Mouse (Mus musculus): ENCODE results near the gene Slk. TPM values are rescaled to one million over a fixed set of nuclear protein-coding genes. Genes with fewer than 3 reads are reported as not detected.
A peak's percentile ranks its signal among the peaks of the same experiment; 100 is the strongest.

Slk gene
- polyA plus RNA-seq, 1 experiment = 88.5 TPM

DNA sequence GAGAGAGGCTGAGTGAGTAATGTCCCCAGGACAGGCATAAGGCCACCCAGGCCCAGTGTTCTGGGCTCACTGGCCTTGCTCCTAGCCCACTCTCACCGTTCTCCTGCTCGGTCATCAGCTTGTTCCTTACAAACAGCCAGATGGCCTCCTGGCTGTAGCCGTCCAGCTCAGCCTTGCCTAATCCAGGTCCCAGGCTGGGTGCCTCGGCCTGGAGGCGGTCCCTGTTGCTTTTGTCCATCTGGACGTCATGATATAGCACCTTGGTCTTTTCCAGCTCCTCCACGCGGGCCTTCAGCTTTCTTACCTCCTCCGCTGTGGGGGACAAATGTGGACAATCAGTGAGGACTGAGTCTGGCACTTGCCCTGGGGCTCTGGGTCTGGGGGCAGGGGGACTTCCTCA, 88.9 kb downstream of the Slk start:
- TF ChIP-seq CTCF (IDR thresholded peaks at IDR 0.05; ENCODE audit: low read depth, low read length) = no peak
- TF ChIP-seq POLR2A (IDR thresholded peaks at IDR 0.05; ENCODE audit: borderline replicate concordance, low read depth, low read length) = no peak
- H3K4me3 ChIP-seq (ENCODE audit: insufficient read depth, low read length) = no peak overlapping the region
- H3K27ac ChIP-seq (ENCODE audit: insufficient read depth, low read depth, low read length) = no peak overlapping the region
- no peaks in the 10 kb centered on the region for H3K4me1 ChIP-seq (ENCODE audit: control insufficient read depth, insufficient read depth, low read length)

DNA sequence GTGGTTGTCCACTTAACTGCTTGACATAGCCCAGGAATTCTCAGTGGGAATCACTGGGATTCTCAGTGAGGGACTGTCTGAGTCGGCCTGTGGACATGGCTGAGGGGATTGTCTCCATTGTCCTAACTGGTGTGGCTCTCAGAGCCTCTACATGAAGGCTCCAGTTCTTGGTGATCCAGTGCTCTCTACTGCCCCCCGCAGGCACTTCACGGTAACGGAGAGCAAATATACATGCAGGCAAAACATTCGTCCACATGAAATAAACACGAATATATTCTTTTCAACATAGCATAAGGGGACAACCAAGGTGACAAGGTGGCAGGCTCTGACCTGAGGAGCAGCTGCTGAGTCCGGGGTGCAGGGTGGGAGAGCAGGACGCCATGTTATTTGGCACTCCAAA, 94.9 kb downstream of the Slk start:
- no peak for TF ChIP-seq POLR2A (IDR thresholded peaks at IDR 0.05; ENCODE audit: borderline replicate concordance, low read depth, low read length)
- TF ChIP-seq CTCF (IDR thresholded peaks at IDR 0.05; ENCODE audit: low read depth, low read length) = peak; percentile 48; the same call in 1 of the 2 replicates
- Histone ChIP-seq H3K27ac (ENCODE audit: insufficient read depth, low read depth, low read length) (no peak overlapping the region), H3K4me3 (ENCODE audit: insufficient read depth, low read length) (no peak overlapping the region), H3K4me1 (ENCODE audit: control insufficient read depth, insufficient read depth, low read length) (no peaks in the 10 kb centered on the region)

DNA sequence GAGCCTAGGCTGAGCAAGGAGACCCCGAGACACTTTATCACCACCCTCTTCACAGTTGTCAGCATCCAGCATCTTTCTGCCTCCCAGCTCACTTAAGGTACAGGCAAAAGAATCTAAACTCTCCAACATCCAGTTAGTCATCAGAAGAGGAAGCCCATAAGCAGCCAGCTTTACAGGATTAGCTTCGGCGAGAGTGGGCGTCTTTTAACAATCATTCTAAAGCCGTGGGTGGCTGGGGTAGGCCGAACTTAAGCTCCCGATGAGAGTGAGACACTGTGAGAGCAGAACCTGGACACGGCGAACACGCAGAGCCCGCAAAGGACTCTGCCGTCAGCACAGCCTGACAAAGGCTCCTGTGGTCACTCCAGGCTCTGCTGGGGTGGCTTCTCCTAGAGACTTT, 99.2 kb downstream of the Slk start:
- no peak overlapping the region for H3K4me3 ChIP-seq (ENCODE audit: insufficient read depth, low read length)
- no peaks in the 10 kb centered on the region for H3K4me1 ChIP-seq (ENCODE audit: control insufficient read depth, insufficient read depth, low read length)
- no peak overlapping the region for H3K27ac ChIP-seq (ENCODE audit: insufficient read depth, low read depth, low read length)
- TF ChIP-seq CTCF (IDR thresholded peaks at IDR 0.05; ENCODE audit: low read depth, low read length) = no peak
- no peak for TF ChIP-seq POLR2A (IDR thresholded peaks at IDR 0.05; ENCODE audit: borderline replicate concordance, low read depth, low read length)

DNA sequence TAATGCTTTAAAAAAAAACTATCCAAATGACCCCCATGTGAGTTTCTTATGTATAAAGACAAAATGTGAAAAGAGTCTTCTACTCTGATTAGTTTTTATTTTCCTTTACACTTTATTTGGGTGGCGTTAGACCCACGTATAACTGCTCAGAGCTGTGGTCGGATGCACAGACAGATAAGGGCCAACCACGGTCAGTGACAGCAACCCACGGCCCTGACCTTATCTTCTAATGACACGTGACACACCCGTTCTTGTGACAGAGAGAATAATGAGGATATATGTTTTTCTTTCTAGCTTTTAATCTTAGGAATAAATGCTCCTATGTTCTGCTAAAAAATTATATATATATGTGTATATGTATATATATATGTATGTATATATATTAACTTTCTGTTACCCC, 110.1 kb downstream of the Slk start:
- Histone ChIP-seq H3K4me3 (ENCODE audit: insufficient read depth, low read length) (no peak overlapping the region), H3K4me1 (ENCODE audit: control insufficient read depth, insufficient read depth, low read length) (no peaks in the 10 kb centered on the region), H3K27ac (ENCODE audit: insufficient read depth, low read depth, low read length) (no peak overlapping the region)
- TF ChIP-seq CTCF (IDR thresholded peaks at IDR 0.05; ENCODE audit: low read depth, low read length) = no peak
- TF ChIP-seq POLR2A (IDR thresholded peaks at IDR 0.05; ENCODE audit: borderline replicate concordance, low read depth, low read length) = no peak

DNA sequence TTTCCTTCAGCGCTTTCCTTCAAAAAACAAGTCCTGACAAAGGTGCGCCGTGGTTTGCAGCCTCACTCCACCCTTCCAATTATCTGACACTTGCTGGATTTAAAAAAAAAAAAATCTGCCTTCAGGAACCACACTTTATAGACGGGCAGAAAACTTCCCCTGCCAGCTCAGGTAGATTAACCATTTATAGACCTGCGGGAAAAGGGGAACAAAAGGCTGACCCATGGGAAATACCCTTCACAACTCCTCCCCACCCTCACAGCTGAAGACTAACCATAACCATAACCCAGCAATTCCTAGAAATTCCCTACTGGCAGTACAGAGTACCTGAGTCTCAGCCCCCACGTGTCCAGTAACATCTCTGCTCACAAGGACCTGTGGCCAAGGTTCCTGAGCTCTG, 112.5 kb downstream of the Slk start, which contains the start of gene Col17a1:
Gene Col17a1, minus strand, starts transcription at position 101 of the 400 bp plus-strand sequence.
- TF ChIP-seq CTCF (IDR thresholded peaks at IDR 0.05; ENCODE audit: low read depth, low read length) (no peak), POLR2A (IDR thresholded peaks at IDR 0.05; ENCODE audit: borderline replicate concordance, low read depth, low read length) (no peak)
- H3K27ac ChIP-seq (ENCODE audit: insufficient read depth, low read depth, low read length) = no peak within 1 kb of the TSS
- H3K4me1 ChIP-seq (ENCODE audit: control insufficient read depth, insufficient read depth, low read length) = no peaks in the 10 kb centered on the region
- no peak within 1 kb of the TSS for H3K4me3 ChIP-seq (ENCODE audit: insufficient read depth, low read length)

Other genes with a start within 250 kb of the Slk start
- 10.1 and 12.7 TPM in 2 replicates for gene Sh3pxd2a, start 115.3 kb upstream of the Slk start, polyA plus RNA-seq (2012; ENCODE audit: insufficient read depth, insufficient read length, missing spikeins)
- gene Stn1, start 42.2 kb upstream of the Slk start, polyA plus RNA-seq (2012; ENCODE audit: insufficient read depth, insufficient read length, missing spikeins) = 20.6 and 22.5 TPM in 2 replicates
- not detected in 2 replicates for gene Col17a1, start 112.4 kb downstream of the Slk start, polyA plus RNA-seq (2012; ENCODE audit: insufficient read depth, insufficient read length, missing spikeins)
- gene Sfr1, start 152.0 kb downstream of the Slk start, polyA plus RNA-seq (2012; ENCODE audit: insufficient read depth, insufficient read length, missing spikeins) = 105 and 108 TPM in 2 replicates